Mouse (Mus musculus) yolk sac, embryonic 10.5 days (tissue): Measurements from ENCODE around the gene Fam81a.
A peak's percentile ranks its signal among the peaks of the same experiment; 100 is the strongest.

Source experiments
- DNase-seq: peaks from one replicate; pipeline ENCODE4 v3.0.0-alpha.2; 2017; ENCODE audit warnings: low spot score

Fam81a gene

GRCm38 (mm10) chr9:70109279-70109678, 33.1 kb downstream of the Fam81a start:
- peak; percentile 50 for DNase-seq

- DNase-seq: no peak
Observed at GRCm38 (mm10) chr9:70108151-70108550, 34.2 kb downstream of the Fam81a start.

- no peak for DNase-seq
Observed at GRCm38 (mm10) chr9:70105573-70105972, 36.8 kb downstream of the Fam81a start.

- no peak for DNase-seq
Observed at GRCm38 (mm10) chr9:70103106-70103505, 39.3 kb downstream of the Fam81a start.

GRCm38 (mm10) chr9:70097542-70097941, 44.8 kb downstream of the Fam81a start:
- DNase-seq: no peak

GRCm38 (mm10) chr9:70095016-70095415, 47.3 kb downstream of the Fam81a start:
- DNase-seq: no peak

GRCm38 (mm10) chr9:70090541-70090940, 51.8 kb downstream of the Fam81a start:
- no peak for DNase-seq

- DNase-seq: no peak
Observed at GRCm38 (mm10) chr9:70088786-70089096, 53.6 kb downstream of the Fam81a start.

GRCm38 (mm10) chr9:70088041-70088785, 54.1 kb downstream of the Fam81a start:
- no peak for DNase-seq

GRCm38 (mm10) chr9:70087379-70087778, 55.0 kb downstream of the Fam81a start:
- DNase-seq: no peak

GRCm38 (mm10) chr9:70086091-70086490, 56.3 kb downstream of the Fam81a start:
- DNase-seq: peak; percentile 7

GRCm38 (mm10) chr9:70084107-70084506, 58.3 kb downstream of the Fam81a start:
- DNase-seq: peak; percentile 24

GRCm38 (mm10) chr9:70082357-70083204, 59.8 kb downstream of the Fam81a start:
- DNase-seq: peak; percentile 14

- no peak for DNase-seq
Observed at GRCm38 (mm10) chr9:70081767-70082166, 60.6 kb downstream of the Fam81a start.

- no peak for DNase-seq
Observed at GRCm38 (mm10) chr9:70080976-70081375, 61.4 kb downstream of the Fam81a start.

- DNase-seq: no peak
Observed at GRCm38 (mm10) chr9:70080027-70080800, 62.1 kb downstream of the Fam81a start.

GRCm38 (mm10) chr9:70078034-70078433, 64.3 kb downstream of the Fam81a start:
- DNase-seq: no peak

GRCm38 (mm10) chr9:70077170-70077569, 65.2 kb downstream of the Fam81a start:
- DNase-seq: no peak

GRCm38 (mm10) chr9:70072387-70072786, 70.0 kb downstream of the Fam81a start:
- DNase-seq: no peak

- no peak for DNase-seq
Observed at GRCm38 (mm10) chr9:70069961-70070435, 72.4 kb downstream of the Fam81a start.

GRCm38 (mm10) chr9:70067497-70067896, 74.9 kb downstream of the Fam81a start:
- no peak for DNase-seq

GRCm38 (mm10) chr9:70062012-70062411, 80.3 kb downstream of the Fam81a start:
- DNase-seq: no peak
